Mouse (Mus musculus) kidney, embryonic 16.5 days (tissue): Measurements from ENCODE around the gene Nckap5. TPM values are rescaled to one million over a fixed set of nuclear protein-coding genes. Genes with fewer than 3 reads are reported as not detected.
"Not testable (repeated sequence)": the region's sequence is repeated elsewhere in the genome, so short reads cannot be mapped to it uniquely, and the experiment has no call there.

Experiments
- ATAC-seq: fragments of 200-750 bp; cut with Nextera tagmentation; 2 replicates; pipeline ENCODE4 v1.8.0; 2017; ENCODE audit warnings: moderate TSS enrichment; ENCODE audit not compliant: low FRiP score, low TSS enrichment
- H3K27ac ChIP-seq: fragments of 300-500 bp; sonication (generic); 2 replicates; pipeline ENCODE4 v1.5.1; 2014; ENCODE audit warnings: low read length
- H3K27me3 ChIP-seq: fragments of 300-500 bp; sonication (generic); 2 replicates; pipeline ENCODE4 v1.6.1; 2014; ENCODE audit warnings: low read length, control low read depth, mixed read lengths; ENCODE audit not compliant: insufficient read depth
- H3K36me3 ChIP-seq: fragments of 300-500 bp; sonication (generic); 2 replicates; pipeline ENCODE4 v1.6.1; 2014; ENCODE audit warnings: low read length, control low read depth, mixed read lengths; ENCODE audit not compliant: insufficient read depth
- H3K4me1 ChIP-seq: fragments of 300-500 bp; sonication (generic); 2 replicates; pipeline ENCODE4 v1.6.1; 2014; ENCODE audit warnings: low read length, control low read depth, mixed read lengths; ENCODE audit not compliant: insufficient read depth
- H3K4me2 ChIP-seq: fragments of 300-500 bp; sonication (generic); replicated peaks from 2 replicates; pipeline ENCODE4 v1.6.1; 2014; ENCODE audit warnings: low read depth, low read length
- H3K4me3 ChIP-seq: fragments of 300-500 bp; sonication (generic); 2 replicates; pipeline ENCODE4 v1.5.1; 2014; ENCODE audit warnings: mild to moderate bottlenecking, low read length
- H3K9ac ChIP-seq: fragments of 300-500 bp; sonication (generic); replicated peaks from 2 replicates; pipeline ENCODE4 v1.6.1; 2014; ENCODE audit warnings: low read length
- H3K9me3 ChIP-seq: fragments of 300-500 bp; sonication (generic); 2 replicates; pipeline ENCODE4 v1.6.1; 2016; ENCODE audit warnings: low read length, control low read depth
- WGBS: fragments of 180-500 bp; shearing (Covaris S2); extraction: QIAGEN DNeasy Blood & Tissue Kit; methylation state at CpG from one replicate; pipeline ENCODE4 v1.1.7; 2014; 5-methylcytosine and 5-hydroxymethylcytosine counted together
- polyA plus RNA-seq: library from polyadenylated mRNA; unstranded; fragments of >200 nt; fragmentation: Nextera tagmentation; extraction: Ambion mirVana; gene quantifications from 2 replicates; pipeline ENCODE4 v1.2.1, GENCODE M21; 2015

Nckap5 gene
- polyA plus RNA-seq, 1 experiment from 2014 or later = 4.2 TPM

- not testable (repeated sequence) for H3K4me3 ChIP-seq, H3K9ac ChIP-seq, H3K27ac ChIP-seq, H3K9me3 ChIP-seq, H3K4me1 ChIP-seq, H3K27me3 ChIP-seq, H3K4me2 ChIP-seq, H3K36me3 ChIP-seq, ATAC-seq
- WGBS = no CpG with 5 or more reads among the region's 2 CpGs
Observed at GRCm38 (mm10) chr1:126780354-126780941, 50.2 kb downstream of the Nckap5 start.

DNA sequence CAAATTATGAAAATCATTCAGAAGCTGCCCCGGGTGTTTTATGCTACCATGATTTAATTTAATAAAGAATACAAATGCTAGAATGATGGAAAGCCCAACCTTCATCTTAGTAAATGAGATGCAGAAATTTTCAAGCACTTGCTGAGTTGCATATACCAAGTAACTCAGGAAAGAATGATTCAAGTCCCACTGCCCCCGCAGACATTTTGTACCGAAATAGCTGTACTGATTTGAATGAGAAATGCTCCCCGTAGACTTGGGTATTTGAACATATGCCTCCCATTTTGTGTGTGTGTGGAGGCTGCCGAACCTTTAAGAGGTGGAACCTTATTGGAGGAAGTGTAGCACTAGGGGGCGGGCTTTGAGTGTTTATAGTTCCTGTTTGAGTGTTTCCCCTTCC is 56.7 kb downstream of the Nckap5 start:
- not testable (repeated sequence) for H3K36me3 ChIP-seq, H3K27me3 ChIP-seq, H3K4me1 ChIP-seq, H3K9me3 ChIP-seq, H3K4me3 ChIP-seq, H3K4me2 ChIP-seq, H3K9ac ChIP-seq, ATAC-seq, H3K27ac ChIP-seq
- WGBS = no CpG with 5 or more reads among the region's 6 CpGs

GRCm38 (mm10) chr1:126766971-126767370 is 63.6 kb downstream of the Nckap5 start:
- 52% methylated on average over 1 of the region's 1 CpGs for WGBS
- Histone ChIP-seq H3K9ac (no peak overlapping the region), H3K9me3 (no peaks in the 10 kb centered on the region), H3K27ac (no peak overlapping the region), H3K4me1 (no peaks in the 10 kb centered on the region), H3K4me3 (no peak overlapping the region), H3K4me2 (no peak overlapping the region), H3K27me3 (no peaks in the 10 kb centered on the region), H3K36me3 (no peaks in the 10 kb centered on the region)
- ATAC-seq = no peak

GRCm38 (mm10) chr1:126765506-126766170 is 65.0 kb downstream of the Nckap5 start:
- H3K9me3 ChIP-seq = no peaks in the 10 kb centered on the region
- no peak overlapping the region for H3K27ac ChIP-seq
- 55% methylated on average over 6 of the region's 6 CpGs for WGBS
- ATAC-seq = no peak
- no peaks in the 10 kb centered on the region for H3K4me1 ChIP-seq
- no peaks in the 10 kb centered on the region for H3K36me3 ChIP-seq
- no peaks in the 10 kb centered on the region for H3K27me3 ChIP-seq
- H3K4me2 ChIP-seq = no peak overlapping the region
- H3K4me3 ChIP-seq = no peak overlapping the region
- H3K9ac ChIP-seq = no peak overlapping the region

DNA sequence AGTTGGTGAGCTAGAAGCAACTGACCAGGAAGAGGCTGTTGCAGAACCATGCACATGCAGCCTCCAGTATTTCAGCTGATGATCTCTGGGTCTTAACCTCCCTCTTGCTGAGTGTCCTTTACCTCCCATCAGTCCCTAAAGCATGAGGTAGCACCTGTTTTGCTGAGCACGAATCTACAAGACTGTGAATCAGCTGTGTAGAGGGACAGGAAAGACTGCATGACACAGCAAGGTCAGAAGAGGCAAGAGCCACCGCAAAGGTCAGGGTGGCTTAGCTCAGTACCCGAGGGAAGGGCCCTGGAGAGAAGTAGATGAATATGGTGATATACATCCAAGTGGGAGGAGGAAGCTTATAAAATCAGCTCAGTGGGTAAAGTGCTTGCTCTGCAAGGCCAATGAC is 66.4 kb downstream of the Nckap5 start:
- ATAC-seq = no peak
- Histone ChIP-seq H3K36me3 (no peaks in the 10 kb centered on the region), H3K4me3 (no peak overlapping the region), H3K4me1 (no peaks in the 10 kb centered on the region), H3K27ac (no peak overlapping the region), H3K27me3 (no peaks in the 10 kb centered on the region), H3K9me3 (no peaks in the 10 kb centered on the region), H3K4me2 (no peak overlapping the region), H3K9ac (no peak overlapping the region)
- 62% methylated on average over 3 of the region's 3 CpGs for WGBS

- Histone ChIP-seq H3K4me1 (no peaks in the 10 kb centered on the region), H3K27me3 (no peaks in the 10 kb centered on the region), H3K4me3 (no peak overlapping the region), H3K9ac (no peak overlapping the region), H3K9me3 (no peaks in the 10 kb centered on the region), H3K27ac (no peak overlapping the region), H3K4me2 (no peak overlapping the region), H3K36me3 (no peaks in the 10 kb centered on the region)
- WGBS = 86% methylated on average over 2 of the region's 2 CpGs
- no peak for ATAC-seq
Observed at GRCm38 (mm10) chr1:126763192-126763591, 67.4 kb downstream of the Nckap5 start.

- Histone ChIP-seq H3K9me3 (no peaks in the 10 kb centered on the region), H3K4me3 (no peak overlapping the region), H3K27ac (no peak overlapping the region), H3K4me1 (no peaks in the 10 kb centered on the region), H3K4me2 (no peak overlapping the region), H3K36me3 (no peaks in the 10 kb centered on the region), H3K27me3 (no peaks in the 10 kb centered on the region), H3K9ac (no peak overlapping the region)
- no peak for ATAC-seq
- 71% methylated on average over 2 of the region's 2 CpGs for WGBS
Observed at GRCm38 (mm10) chr1:126760386-126760785, 70.2 kb downstream of the Nckap5 start.

GRCm38 (mm10) chr1:126755682-126756081 is 74.9 kb downstream of the Nckap5 start:
- no peak for ATAC-seq
- no peaks in the 10 kb centered on the region for H3K4me1 ChIP-seq
- H3K27ac ChIP-seq = no peak overlapping the region
- H3K9ac ChIP-seq = no peak overlapping the region
- H3K9me3 ChIP-seq = no peaks in the 10 kb centered on the region
- no peaks in the 10 kb centered on the region for H3K36me3 ChIP-seq
- no peak overlapping the region for H3K4me3 ChIP-seq
- WGBS = 37% methylated on average over 5 of the region's 5 CpGs
- H3K27me3 ChIP-seq = no peaks in the 10 kb centered on the region
- no peak overlapping the region for H3K4me2 ChIP-seq

GRCm38 (mm10) chr1:126753611-126754010 is 77.0 kb downstream of the Nckap5 start:
- H3K36me3 ChIP-seq = no peaks in the 10 kb centered on the region
- ATAC-seq = no peak
- no peaks in the 10 kb centered on the region for H3K27me3 ChIP-seq
- H3K4me1 ChIP-seq = no peaks in the 10 kb centered on the region
- H3K9ac ChIP-seq = no peak overlapping the region
- no peaks in the 10 kb centered on the region for H3K9me3 ChIP-seq
- no peak overlapping the region for H3K4me2 ChIP-seq
- no peak overlapping the region for H3K4me3 ChIP-seq
- no peak overlapping the region for H3K27ac ChIP-seq

GRCm38 (mm10) chr1:126752247-126753037 is 78.2 kb downstream of the Nckap5 start:
- no peak overlapping the region for H3K27ac ChIP-seq
- no peak overlapping the region for H3K9ac ChIP-seq
- peak; percentile 23; the same call in 1 of the 2 replicates for ATAC-seq
- no peaks in the 10 kb centered on the region for H3K27me3 ChIP-seq
- H3K9me3 ChIP-seq = no peaks in the 10 kb centered on the region
- 54% methylated on average over 13 of the region's 13 CpGs for WGBS
- H3K36me3 ChIP-seq = no peaks in the 10 kb centered on the region
- no peak overlapping the region for H3K4me2 ChIP-seq
- H3K4me1 ChIP-seq = no peaks in the 10 kb centered on the region
- H3K4me3 ChIP-seq = no peak overlapping the region
